Mouse (Mus musculus): ENCODE results near the gene Gm42957. TPM values are rescaled to one million over a fixed set of nuclear protein-coding genes. Genes with fewer than 3 reads are reported as not detected.
"Not testable (repeated sequence)": the region's sequence is repeated elsewhere in the genome, so short reads cannot be mapped to it uniquely, and the experiment has no call there.

Gene Gm42957
- polyA plus RNA-seq, 1 experiment = 0.01 TPM

GRCm38 (mm10) chr3:96636448-96636847, 1.2 kb downstream of the Gm42957 start:
- Histone ChIP-seq H3K9me3 (ENCODE audit: control insufficient read depth, low read length) (no peaks in the 10 kb centered on the region), H3K27me3 (ENCODE audit: control insufficient read depth) (no peaks in the 10 kb centered on the region), H3K36me3 (ENCODE audit: control insufficient read depth) (peaks cover 53% of the 10 kb centered on the region), H3K4me1 (ENCODE audit: control insufficient read depth) (peaks cover 42% of the 10 kb centered on the region), H3K4me3 (replicated peaks) (peak overlapping the region; percentile 83)
- TF ChIP-seq TAL1 (IDR thresholded peaks at IDR 0.05; ENCODE audit: low read length) (no peak), GATA1 (IDR thresholded peaks at IDR 0.05; ENCODE audit: low read length) (no peak)

- TF ChIP-seq GATA1 (IDR thresholded peaks at IDR 0.05; ENCODE audit: low read length) = no peak
- no peak for TF ChIP-seq TAL1 (IDR thresholded peaks at IDR 0.05; ENCODE audit: low read length)
- peaks cover 31% of the 10 kb centered on the region for H3K4me1 ChIP-seq (ENCODE audit: control insufficient read depth)
Measured at GRCm38 (mm10) chr3:96639219-96639618, 3.9 kb downstream of the Gm42957 start.

GRCm38 (mm10) chr3:96645018-96645649, 9.9 kb downstream of the Gm42957 start, which contains the start of gene Itga10:
Itga10 (plus strand) TSS chr3:96645584.
- no peak within 1 kb of the TSS for H3K4me3 ChIP-seq (replicated peaks)
- no peaks in the 10 kb centered on the region for H3K27me3 ChIP-seq (ENCODE audit: control insufficient read depth)
- TF ChIP-seq TAL1 (IDR thresholded peaks at IDR 0.05; ENCODE audit: low read length) (no peak), GATA1 (IDR thresholded peaks at IDR 0.05; ENCODE audit: low read length) (no peak)
- H3K36me3 ChIP-seq (ENCODE audit: control insufficient read depth) = peaks cover 23% of the 10 kb centered on the region
- H3K4me1 ChIP-seq (ENCODE audit: control insufficient read depth) = peaks cover under 1% of the 10 kb centered on the region; the same call in 1 of the 2 replicates
- no peaks in the 10 kb centered on the region for H3K9me3 ChIP-seq (ENCODE audit: control insufficient read depth, low read length)

More at GRCm38 (mm10) chr3:96639219-96639618, 3.9 kb downstream of the Gm42957 start:
- peaks cover 43% of the 10 kb centered on the region for H3K36me3 ChIP-seq (ENCODE audit: control insufficient read depth)
- H3K4me3 ChIP-seq (replicated peaks) = no peak overlapping the region
- no peaks in the 10 kb centered on the region for H3K9me3 ChIP-seq (ENCODE audit: control insufficient read depth, low read length)
- H3K27me3 ChIP-seq (ENCODE audit: control insufficient read depth) = no peaks in the 10 kb centered on the region

GRCm38 (mm10) chr3:96647365-96647764, 12.1 kb downstream of the Gm42957 start:
- Histone ChIP-seq H3K4me1 (ENCODE audit: control insufficient read depth) (no peaks in the 10 kb centered on the region), H3K9me3 (ENCODE audit: control insufficient read depth, low read length) (no peaks in the 10 kb centered on the region), H3K27me3 (ENCODE audit: control insufficient read depth) (no peaks in the 10 kb centered on the region), H3K4me3 (replicated peaks) (no peak overlapping the region), H3K36me3 (ENCODE audit: control insufficient read depth) (peaks cover 19% of the 10 kb centered on the region)
- TF ChIP-seq TAL1 (IDR thresholded peaks at IDR 0.05; ENCODE audit: low read length) (no peak), GATA1 (IDR thresholded peaks at IDR 0.05; ENCODE audit: low read length) (no peak)

GRCm38 (mm10) chr3:96660901-96661300, 25.6 kb downstream of the Gm42957 start:
- H3K27me3 ChIP-seq (ENCODE audit: control insufficient read depth) = 0 out of 2 replicates have a peak, but pooled peaks cover 2% of the 10 kb centered on the region

GRCm38 (mm10) chr3:96662731-96663316, 27.6 kb downstream of the Gm42957 start:
- Histone ChIP-seq H3K9me3 (ENCODE audit: control insufficient read depth, low read length) (no peaks in the 10 kb centered on the region), H3K4me3 (replicated peaks) (no peak overlapping the region), H3K27me3 (ENCODE audit: control insufficient read depth) (0 out of 2 replicates have a peak, but pooled peaks cover 2% of the 10 kb centered on the region), H3K4me1 (ENCODE audit: control insufficient read depth) (peaks cover 5% of the 10 kb centered on the region), H3K36me3 (ENCODE audit: control insufficient read depth) (no peaks in the 10 kb centered on the region)
- TF ChIP-seq TAL1 (IDR thresholded peaks at IDR 0.05; ENCODE audit: low read length) = no peak
- TF ChIP-seq GATA1 (IDR thresholded peaks at IDR 0.05; ENCODE audit: low read length) = no peak

More at GRCm38 (mm10) chr3:96660901-96661300, 25.6 kb downstream of the Gm42957 start:
- Histone ChIP-seq H3K36me3 (ENCODE audit: control insufficient read depth) (no peaks in the 10 kb centered on the region), H3K4me1 (ENCODE audit: control insufficient read depth) (peaks cover 5% of the 10 kb centered on the region), H3K4me3 (replicated peaks) (no peak overlapping the region), H3K9me3 (ENCODE audit: control insufficient read depth, low read length) (no peaks in the 10 kb centered on the region)
- TF ChIP-seq GATA1 (IDR thresholded peaks at IDR 0.05; ENCODE audit: low read length) (no peak), TAL1 (IDR thresholded peaks at IDR 0.05; ENCODE audit: low read length) (no peak)

- no peaks in the 10 kb centered on the region for H3K9me3 ChIP-seq (ENCODE audit: control insufficient read depth, low read length)
- TF ChIP-seq TAL1 (IDR thresholded peaks at IDR 0.05; ENCODE audit: low read length) (no peak), GATA1 (IDR thresholded peaks at IDR 0.05; ENCODE audit: low read length) (no peak)
- H3K36me3 ChIP-seq (ENCODE audit: control insufficient read depth) = no peaks in the 10 kb centered on the region
- H3K4me3 ChIP-seq (replicated peaks) = no peak overlapping the region
- 0 out of 2 replicates have a peak, but pooled peaks cover 2% of the 10 kb centered on the region for H3K27me3 ChIP-seq (ENCODE audit: control insufficient read depth)
- H3K4me1 ChIP-seq (ENCODE audit: control insufficient read depth) = peaks cover 5% of the 10 kb centered on the region
Measured at GRCm38 (mm10) chr3:96663432-96664239, 28.4 kb downstream of the Gm42957 start.

GRCm38 (mm10) chr3:96665732-96666363, 30.6 kb downstream of the Gm42957 start:
- H3K4me3 ChIP-seq (replicated peaks); H3K36me3 ChIP-seq (ENCODE audit: control insufficient read depth); H3K9me3 ChIP-seq (ENCODE audit: control insufficient read depth, low read length): not testable (repeated sequence)
- peaks cover 18% of the 10 kb centered on the region for H3K27me3 ChIP-seq (ENCODE audit: control insufficient read depth)
- peaks cover 17% of the 10 kb centered on the region for H3K4me1 ChIP-seq (ENCODE audit: control insufficient read depth)

Measured in erythroblast, embryonic 14.5 days (primary cell).